Mouse (Mus musculus) forebrain, embryonic 14.5 days (tissue): ENCODE measurements at regions not wholly inside any gene's neighbourhood (a gene's known extent, or its start where the extent isn't known, plus 50 kb on each side); places are given as distances from the start of the nearest gene placed in this dataset.
A peak's percentile ranks its signal among the peaks of the same experiment; 100 is the strongest.

Experiments
- ATAC-seq: fragments of 200-750 bp; cut with Nextera tagmentation; 2 replicates; pipeline ENCODE4 v1.8.0; 2017; ENCODE audit warnings: mild to moderate bottlenecking, moderate library complexity
- DNase-seq: peaks from one replicate; pipeline ENCODE4 v3.0.0-alpha.2; 2015; ENCODE audit warnings: low spot score
- H3K27ac ChIP-seq: fragments of 300-500 bp; sonication (generic); 2 replicates; pipeline ENCODE4 v1.5.1; 2014; ENCODE audit warnings: low read depth, mild to moderate bottlenecking, control low read depth, low read length, moderate library complexity
- H3K27me3 ChIP-seq: fragments of 300-500 bp; sonication (generic); replicated peaks from 2 replicates; pipeline ENCODE4 v1.6.1; 2014; ENCODE audit warnings: low read length, control low read depth, mixed read lengths; ENCODE audit not compliant: control insufficient read depth, insufficient read depth
- H3K36me3 ChIP-seq: fragments of 300-500 bp; sonication (generic); 2 replicates; pipeline ENCODE4 v1.6.1; 2014; ENCODE audit warnings: low read length, control low read depth; ENCODE audit not compliant: control insufficient read depth, insufficient read depth
- H3K4me1 ChIP-seq: fragments of 300-500 bp; sonication (generic); 2 replicates; pipeline ENCODE4 v1.6.1; 2014; ENCODE audit warnings: antibody characterized with exemption, low read length, control low read depth; ENCODE audit not compliant: control insufficient read depth, insufficient read depth
- H3K4me2 ChIP-seq: fragments of 300-500 bp; sonication (generic); 2 replicates; pipeline ENCODE4 v1.6.1; 2014; ENCODE audit warnings: mild to moderate bottlenecking, control low read depth, low read length
- H3K4me3 ChIP-seq: fragments of 300-500 bp; sonication (generic); 2 replicates; pipeline ENCODE4 v1.5.1; 2014; ENCODE audit warnings: low read depth, low read length, control low read depth
- H3K9ac ChIP-seq: fragments of 300-500 bp; sonication (generic); 2 replicates; pipeline ENCODE4 v1.6.1; 2014; ENCODE audit warnings: mild to moderate bottlenecking, low read length, control low read depth, moderate library complexity
- H3K9me3 ChIP-seq: fragments of 300-500 bp; sonication (generic); replicated peaks from 2 replicates; pipeline ENCODE4 v1.6.1; 2016; ENCODE audit warnings: low read length, control low read depth, mixed read lengths; ENCODE audit not compliant: control insufficient read depth
- WGBS: fragments of 180-500 bp; shearing (Covaris S2); extraction: QIAGEN DNeasy Blood & Tissue Kit; methylation state at CpG from one replicate; pipeline ENCODE4 v1.1.7; 2014; 5-methylcytosine and 5-hydroxymethylcytosine counted together

DNA sequence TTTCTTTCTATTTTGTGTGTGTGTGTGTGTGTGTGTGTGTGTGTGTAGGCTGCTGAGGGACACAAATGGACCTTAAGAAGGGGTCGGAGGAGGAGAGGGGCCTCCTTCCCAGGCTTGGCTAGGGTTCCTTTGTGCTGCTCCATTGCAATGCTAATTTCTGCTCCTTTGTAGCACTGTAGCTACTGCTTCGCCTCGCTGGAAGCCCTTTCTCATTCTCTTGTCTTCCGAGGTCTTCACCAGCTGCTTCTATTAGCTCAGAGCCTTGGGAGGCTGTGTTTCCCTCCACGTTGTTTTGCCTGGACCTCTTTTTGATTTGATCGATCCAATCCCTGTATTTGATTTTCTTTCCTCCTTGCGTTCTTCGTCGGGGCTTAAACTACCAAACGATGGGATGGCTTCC lies 247.1 kb downstream of the Tmem38b start:
- WGBS, result under 1% methylated on average over 10 of the region's 10 CpGs
- H3K27ac ChIP-seq, result peak overlapping the region; percentile 76

DNA sequence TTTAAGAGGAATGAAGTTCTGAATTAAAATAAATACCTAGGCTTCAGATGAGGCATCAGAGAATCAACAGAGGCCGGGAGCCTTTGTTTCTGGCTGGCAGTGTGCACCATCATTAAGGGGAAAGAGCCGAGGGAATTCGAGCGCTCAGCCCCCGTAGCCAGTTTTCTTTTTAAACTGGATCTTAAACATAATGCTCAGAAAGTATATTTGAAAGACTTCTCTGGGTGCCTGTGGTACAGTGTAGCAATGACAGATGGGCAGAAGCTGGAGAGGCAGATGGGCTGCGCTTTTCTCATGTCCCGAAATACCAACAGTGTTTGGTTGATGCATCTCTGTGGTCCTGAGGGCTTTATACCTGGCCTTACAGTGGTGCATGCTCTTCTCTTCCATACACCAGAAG lies 247.6 kb downstream of the Tmem38b start:
- Histone ChIP-seq H3K9ac (peak overlapping the region; percentile 13; the same call in 1 of the 2 replicates), H3K4me2 (peak overlapping the region; percentile 25), H3K36me3 (no peaks in the 10 kb centered on the region), H3K4me1 (peaks cover 16% of the 10 kb centered on the region; the same call in 1 of the 2 replicates), H3K9me3 (peaks cover 9% of the 10 kb centered on the region), H3K27ac (peak overlapping the region; percentile 76), H3K27me3 (no peaks in the 10 kb centered on the region), H3K4me3 (no peak overlapping the region)
- ATAC-seq, result peak; percentile 24; the same call in 1 of the 2 replicates
- WGBS, result 25% methylated on average over 7 of the region's 7 CpGs
- peak; percentile 62 for DNase-seq

More for the DNA sequence above, 247.1 kb downstream of the Tmem38b start:
- Histone ChIP-seq H3K9ac (peak overlapping the region; percentile 13; the same call in 1 of the 2 replicates), H3K4me3 (no peak overlapping the region), H3K27me3 (no peaks in the 10 kb centered on the region), H3K36me3 (no peaks in the 10 kb centered on the region), H3K9me3 (peaks cover 9% of the 10 kb centered on the region), H3K4me2 (peak overlapping the region; percentile 25), H3K4me1 (peaks cover 16% of the 10 kb centered on the region; the same call in 1 of the 2 replicates)
- peak; percentile 81 for DNase-seq
- peak; percentile 84 for ATAC-seq

DNA sequence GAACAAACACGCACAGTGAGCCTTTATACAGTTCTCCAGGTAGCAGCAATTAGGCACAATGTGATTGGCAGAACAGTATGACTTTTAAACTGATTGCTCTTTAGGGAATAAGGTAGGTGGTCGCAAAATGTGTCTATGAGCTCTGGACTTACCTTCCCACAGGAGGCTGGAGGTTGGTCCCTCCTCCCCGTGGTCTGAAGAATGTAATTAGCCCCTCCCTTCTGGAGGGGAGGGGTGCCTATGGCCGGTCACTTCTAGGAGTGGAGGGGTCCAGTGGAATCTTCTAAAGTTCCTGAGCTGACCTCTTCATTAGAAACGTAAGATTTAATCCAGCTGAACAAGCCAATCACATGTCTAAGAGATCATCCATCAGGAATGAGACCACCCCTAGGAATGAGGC lies 248.4 kb downstream of the Tmem38b start:
- no peak overlapping the region for H3K4me3 ChIP-seq
- H3K27me3 ChIP-seq, result no peaks in the 10 kb centered on the region
- H3K27ac ChIP-seq, result no peak overlapping the region
- H3K4me2 ChIP-seq, result no peak overlapping the region
- DNase-seq (no peak), ATAC-seq (no peak)
- no peaks in the 10 kb centered on the region for H3K36me3 ChIP-seq
- no peak overlapping the region for H3K9ac ChIP-seq
- H3K9me3 ChIP-seq, result peaks cover 9% of the 10 kb centered on the region
- peaks cover 16% of the 10 kb centered on the region; the same call in 1 of the 2 replicates for H3K4me1 ChIP-seq
- WGBS, result 51% methylated on average over 5 of the region's 5 CpGs

DNA sequence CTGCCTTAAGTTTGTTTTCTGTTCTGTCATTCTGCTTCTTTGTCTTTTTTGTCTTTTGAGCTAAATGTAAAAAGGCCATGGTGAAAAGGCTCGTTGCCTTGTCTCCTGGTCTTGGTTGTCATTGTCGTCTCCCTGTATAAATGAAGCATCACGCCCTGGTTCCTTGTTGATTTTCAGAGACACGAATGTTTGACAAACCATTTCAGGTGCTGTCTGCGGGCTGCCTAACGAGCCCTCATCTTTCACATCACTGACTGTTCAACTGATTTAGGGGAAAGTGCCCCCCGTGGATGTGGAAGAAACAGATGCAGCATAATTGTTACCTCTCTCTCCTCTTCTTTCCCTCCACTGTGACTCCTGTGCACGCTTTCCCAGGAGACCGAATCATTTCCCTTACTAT lies 254.7 kb downstream of the Tmem38b start:
- Histone ChIP-seq H3K9me3 (no peaks in the 10 kb centered on the region), H3K36me3 (no peaks in the 10 kb centered on the region), H3K27me3 (no peaks in the 10 kb centered on the region), H3K4me2 (no peak overlapping the region), H3K4me1 (no peaks in the 10 kb centered on the region), H3K9ac (no peak overlapping the region), H3K4me3 (no peak overlapping the region), H3K27ac (no peak overlapping the region)
- 43% methylated on average over 9 of the region's 9 CpGs for WGBS
- ATAC-seq, result no peak
- DNase-seq, result no peak

DNA sequence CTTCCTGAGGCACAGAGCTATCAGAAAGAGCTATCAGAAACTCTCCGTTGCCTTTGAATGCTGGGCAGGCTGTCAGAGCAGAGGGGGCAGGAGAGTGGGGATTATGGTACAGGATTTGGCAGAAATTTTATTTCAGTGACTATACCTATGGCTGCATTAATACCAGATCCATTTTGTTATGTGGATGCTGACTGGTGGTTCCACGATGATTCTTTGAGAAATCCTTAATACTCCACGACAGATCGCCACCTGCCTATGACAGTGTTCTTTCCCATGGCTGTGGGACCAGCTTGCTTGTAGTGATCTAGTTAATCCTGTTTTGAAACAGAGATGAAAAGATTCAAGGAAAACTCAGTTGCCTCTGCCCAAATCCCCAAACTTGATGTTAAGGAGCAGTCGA lies 255.6 kb downstream of the Tmem38b start:
- ATAC-seq, result no peak

DNA sequence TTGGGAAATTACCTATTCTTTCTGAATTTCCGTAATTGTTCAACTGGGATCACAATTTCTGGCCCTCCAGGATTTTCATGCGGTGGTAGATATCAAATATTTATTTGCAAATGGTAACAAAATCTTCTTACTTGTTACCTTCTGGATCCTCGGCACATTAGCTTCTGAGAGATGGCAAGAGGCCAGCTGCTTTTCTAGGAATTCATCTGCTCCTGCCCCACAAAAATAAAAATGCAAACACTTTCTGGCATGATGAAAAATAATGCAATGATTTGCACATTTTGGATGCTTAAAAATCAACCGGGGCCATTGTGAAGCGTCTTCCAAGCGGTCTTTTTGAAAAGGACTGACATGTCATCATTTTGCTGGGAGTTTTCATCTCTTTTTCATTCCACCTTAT lies 258.9 kb downstream of the Tmem38b start:
- Histone ChIP-seq H3K4me1 (no peaks in the 10 kb centered on the region), H3K9me3 (no peaks in the 10 kb centered on the region), H3K9ac (no peak overlapping the region), H3K27ac (no peak overlapping the region), H3K4me3 (no peak overlapping the region), H3K36me3 (no peaks in the 10 kb centered on the region), H3K4me2 (no peak overlapping the region), H3K27me3 (no peaks in the 10 kb centered on the region)
- DNase-seq (peak; percentile 40), ATAC-seq (no peak)
- WGBS, result 84% methylated on average over 6 of the region's 6 CpGs

More for the DNA sequence above, 255.6 kb downstream of the Tmem38b start:
- Histone ChIP-seq H3K4me1 (no peaks in the 10 kb centered on the region), H3K4me2 (no peak overlapping the region), H3K9me3 (no peaks in the 10 kb centered on the region), H3K4me3 (no peak overlapping the region), H3K9ac (no peak overlapping the region), H3K36me3 (no peaks in the 10 kb centered on the region), H3K27me3 (no peaks in the 10 kb centered on the region), H3K27ac (no peak overlapping the region)
- WGBS, result 88% methylated on average over 5 of the region's 5 CpGs
- no peak for DNase-seq

DNA sequence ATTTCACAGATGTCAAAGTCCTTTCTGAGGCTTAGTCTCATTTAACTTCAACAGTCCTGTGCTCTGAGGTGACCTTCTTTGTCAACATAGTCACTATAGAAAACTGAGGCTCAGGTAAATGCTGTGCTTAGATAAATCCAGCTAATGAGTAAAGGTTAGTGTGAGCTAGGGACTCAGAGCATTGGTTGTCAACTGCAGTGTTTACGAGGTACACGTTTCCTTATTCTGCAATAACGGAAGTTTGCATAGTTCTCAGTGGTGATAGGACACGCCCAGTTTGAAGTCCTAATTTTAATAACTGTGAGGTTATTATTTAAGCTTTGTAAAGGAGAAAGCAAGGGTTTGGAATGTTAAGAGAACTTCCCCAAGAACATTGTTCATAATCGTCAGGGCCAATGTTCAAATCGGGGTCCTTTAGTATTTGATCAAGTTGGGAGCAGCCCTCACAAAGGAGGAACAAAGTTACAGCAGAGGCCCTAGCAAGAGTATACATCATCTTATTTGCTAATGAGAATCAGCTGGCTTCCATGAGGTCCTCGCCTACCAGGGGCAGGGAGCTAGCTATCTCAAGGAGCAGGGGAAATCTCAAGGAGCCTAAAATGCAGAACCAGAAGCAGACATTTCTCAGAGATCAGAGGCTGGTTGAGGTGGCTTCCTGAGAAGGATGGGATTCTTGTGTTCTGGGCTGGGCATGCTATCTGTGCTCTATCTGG lies 268.6 kb downstream of the Tmem38b start:
- WGBS, result 87% methylated on average over 7 of the region's 7 CpGs
- H3K27me3 ChIP-seq, result no peaks in the 10 kb centered on the region
- no peaks in the 10 kb centered on the region for H3K9me3 ChIP-seq
- no peak overlapping the region for H3K9ac ChIP-seq
- no peak overlapping the region for H3K27ac ChIP-seq
- no peak overlapping the region for H3K4me3 ChIP-seq
- H3K4me1 ChIP-seq, result no peaks in the 10 kb centered on the region
- no peak overlapping the region for H3K4me2 ChIP-seq
- DNase-seq (no peak), ATAC-seq (no peak)
- no peaks in the 10 kb centered on the region for H3K36me3 ChIP-seq

DNA sequence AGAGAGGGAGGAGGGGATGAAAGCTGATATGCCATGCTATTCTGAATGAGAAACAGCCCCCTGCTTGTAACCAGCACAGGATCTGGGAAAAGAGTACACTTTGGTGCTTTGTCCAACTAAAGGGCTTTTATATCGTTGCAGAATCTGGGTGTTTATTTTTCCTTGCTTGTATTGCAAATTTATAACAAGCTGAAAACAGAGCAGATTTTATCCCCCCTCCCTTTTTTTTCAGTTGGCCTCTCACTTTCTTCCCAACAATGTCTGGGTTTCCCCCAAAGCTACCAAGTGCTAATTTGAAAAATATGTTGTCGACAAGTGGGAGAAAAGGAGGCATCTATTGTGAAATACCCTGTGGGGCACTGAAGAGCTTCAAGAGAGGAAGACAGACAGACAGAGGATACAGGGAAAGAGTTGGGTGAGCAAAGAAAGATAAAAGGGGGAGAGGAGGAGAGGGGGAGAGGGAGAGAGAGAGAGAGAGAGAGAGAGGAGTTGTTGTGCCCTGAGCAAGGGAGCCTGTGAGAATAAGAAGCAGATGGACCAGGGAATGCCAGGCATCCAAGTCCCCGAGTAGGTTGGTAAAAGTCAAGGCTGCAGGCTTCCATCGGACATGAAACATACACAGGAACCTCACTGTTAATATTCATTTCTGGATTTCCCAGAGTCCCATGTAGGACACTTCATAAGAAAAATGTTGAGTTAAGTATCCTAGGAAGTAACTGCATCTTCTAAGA lies 269.5 kb downstream of the Tmem38b start:
- H3K4me3 ChIP-seq, result no peak overlapping the region
- H3K27ac ChIP-seq, result no peak overlapping the region
- no peaks in the 10 kb centered on the region for H3K4me1 ChIP-seq
- 64% methylated on average over 4 of the region's 4 CpGs for WGBS
- no peaks in the 10 kb centered on the region for H3K36me3 ChIP-seq
- H3K27me3 ChIP-seq, result no peaks in the 10 kb centered on the region
- DNase-seq (no peak), ATAC-seq (no peak)
- no peak overlapping the region for H3K9ac ChIP-seq
- H3K9me3 ChIP-seq, result no peaks in the 10 kb centered on the region
- no peak overlapping the region for H3K4me2 ChIP-seq

DNA sequence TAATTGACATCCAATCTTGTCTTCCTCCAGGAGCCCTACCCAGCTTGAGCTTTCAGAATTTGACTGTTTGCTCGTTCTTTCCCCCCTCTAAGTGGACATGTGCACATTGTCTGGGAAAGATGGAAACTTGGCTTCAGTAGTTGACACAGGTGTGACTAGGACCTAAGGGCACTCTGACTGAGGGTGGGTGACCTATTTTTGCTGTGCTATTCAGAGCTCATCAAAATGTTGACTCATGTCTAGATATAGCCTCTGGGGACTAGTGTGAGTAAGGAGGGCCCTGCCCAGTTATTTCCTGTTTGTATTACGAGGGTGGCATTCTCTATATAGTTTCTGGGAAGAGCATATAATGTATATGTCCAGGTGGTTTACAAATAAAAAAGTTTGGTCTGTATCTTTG lies 271.7 kb downstream of the Tmem38b start:
- DNase-seq (no peak), ATAC-seq (no peak)
- 98% methylated on average over 2 of the region's 2 CpGs for WGBS
- Histone ChIP-seq H3K4me2 (no peak overlapping the region), H3K4me1 (no peaks in the 10 kb centered on the region), H3K27me3 (no peaks in the 10 kb centered on the region), H3K4me3 (no peak overlapping the region), H3K9ac (no peak overlapping the region), H3K27ac (no peak overlapping the region), H3K9me3 (no peaks in the 10 kb centered on the region), H3K36me3 (no peaks in the 10 kb centered on the region)
